Mouse (Mus musculus) liver, adult 2 months (tissue): ENCODE measurements around the gene Med27. TPM values are rescaled to one million over a fixed set of nuclear protein-coding genes. Genes with fewer than 3 reads are reported as not detected.

Experiments
- DNase-seq: peaks from one replicate; pipeline ENCODE4 v3.0.0-alpha.2; 2011; ENCODE audit warnings: low read depth, low spot score; ENCODE audit errors: extremely low read depth
- H3K27ac ChIP-seq: fragments of 200-500 bp; replicated peaks from 2 replicates; pipeline ENCODE4 v1.5.1; 2012; ENCODE audit warnings: low read depth, mild to moderate bottlenecking, control low read depth, inconsistent platforms, low read length; ENCODE audit not compliant: insufficient read depth
- H3K27me3 ChIP-seq: fragments of 200-500 bp; 2 replicates; pipeline ENCODE4 v1.6.1; 2012; ENCODE audit warnings: mild to moderate bottlenecking, moderate library complexity, low read length, inconsistent platforms; ENCODE audit not compliant: control insufficient read depth, insufficient read depth
- H3K36me3 ChIP-seq: fragments of 200-500 bp; 2 replicates; pipeline ENCODE4 v1.6.1; 2012; ENCODE audit warnings: low read length, inconsistent platforms; ENCODE audit not compliant: control insufficient read depth, insufficient read depth
- H3K4me1 ChIP-seq: fragments of 200-500 bp; 2 replicates; pipeline ENCODE4 v1.6.1; 2011; ENCODE audit warnings: low read length; ENCODE audit not compliant: control insufficient read depth, insufficient read depth
- H3K4me3 ChIP-seq: fragments of 200-500 bp; 2 replicates; pipeline ENCODE4 v1.5.1; 2011; ENCODE audit warnings: low read depth, mild to moderate bottlenecking, control low read depth, low read length, moderate library complexity; ENCODE audit not compliant: insufficient read depth
- H3K79me2 ChIP-seq: fragments of 200-500 bp; 2 replicates; pipeline ENCODE4 v1.6.1; 2012; ENCODE audit warnings: inconsistent platforms, mild to moderate bottlenecking, low read length, moderate library complexity; ENCODE audit not compliant: control insufficient read depth, insufficient read depth
- H3K9ac ChIP-seq: fragments of 200-500 bp; 2 replicates; pipeline ENCODE4 v1.6.1; 2012; ENCODE audit warnings: low read depth, mild to moderate bottlenecking, control low read depth, inconsistent platforms, low read length
- CTCF ChIP-seq: fragments of 200-500 bp; IDR thresholded peaks from 2 replicates; pipeline ENCODE4 v1.5.1; 2011; ENCODE audit warnings: low read depth, low read length, control low read depth
- POLR2A ChIP-seq: fragments of 200-500 bp; IDR thresholded peaks from 2 replicates; pipeline ENCODE4 v1.6.1; 2011; ENCODE audit warnings: low read length, control low read depth; ENCODE audit not compliant: insufficient read depth; ENCODE audit errors: extremely low read depth
- WGBS: fragments of 180-500 bp; shearing (Covaris S2); methylation state at CpG from one replicate; pipeline ENCODE4 v1.1.7; 2018; 5-methylcytosine and 5-hydroxymethylcytosine counted together
- polyA plus RNA-seq: library from polyadenylated mRNA; depleted of rRNA; stranded (reverse); fragments of >200 nt; gene quantifications from 2 replicates; pipeline ENCODE4 v1.2.3, GENCODE M21; 2012; rRNA removed
- total RNA-seq: library from RNA; depleted of rRNA; stranded (reverse); fragments of >200 nt; gene quantifications from 2 replicates; pipeline ENCODE4 v1.2.3, GENCODE M21; 2014; rRNA removed

Gene Med27
- 5.7 and 5.9 TPM in 2 replicates for total RNA-seq
- polyA plus RNA-seq, result 13.2 and 13.5 TPM in 2 replicates

DNA sequence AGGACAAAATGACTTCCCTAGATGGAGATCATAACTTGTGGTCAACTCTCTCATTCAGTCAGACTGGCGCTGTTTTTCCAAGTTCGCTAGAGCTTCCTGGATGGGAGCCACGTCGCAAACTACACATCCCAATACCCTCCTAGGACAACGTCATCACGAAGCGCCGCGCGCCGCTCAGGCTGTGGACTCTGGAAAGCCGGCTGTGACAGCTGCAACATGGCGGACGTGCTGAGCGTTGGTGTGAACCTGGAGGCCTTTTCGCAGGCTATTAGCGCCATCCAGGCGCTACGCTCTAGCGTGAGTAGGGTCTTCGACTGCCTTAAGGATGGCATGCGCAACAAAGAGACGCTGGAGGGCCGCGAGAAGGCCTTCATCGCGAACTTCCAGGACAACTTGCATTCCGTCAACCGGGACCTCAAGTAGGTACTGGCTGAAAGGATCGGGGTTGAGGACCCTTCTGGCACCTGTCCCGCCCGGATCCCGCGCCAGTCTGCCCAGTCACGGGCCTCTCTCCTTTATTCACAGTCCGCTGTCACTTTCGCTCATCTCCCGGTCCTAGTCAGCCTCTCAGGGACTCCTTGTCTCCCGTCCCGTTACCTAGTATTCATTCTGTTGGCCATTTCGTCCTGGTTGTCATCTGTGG, at the start of gene Med27:
Gene Med27, plus strand, starts transcription at position 191 of the 643 bp plus-strand sequence.
- TF ChIP-seq POLR2A (no peak; the same call in 1 of the 2 replicates), CTCF (no peak)
- WGBS, result 0% methylated on average over 41 of the region's 41 CpGs
- Histone ChIP-seq H3K36me3 (peaks cover 4% of the 10 kb centered on the region; the same call in 1 of the 2 replicates), H3K79me2 (peaks cover 16% of the 10 kb centered on the region; the same call in 1 of the 2 replicates), H3K27me3 (no peaks in the 10 kb centered on the region), H3K9ac (peak within 1 kb of the TSS; percentile 71), H3K4me3 (peak within 1 kb of the TSS; percentile 72), H3K4me1 (peaks cover 6% of the 10 kb centered on the region), H3K27ac (no peak within 1 kb of the TSS; the same call in 1 of the 2 replicates)
- peak; percentile 93 for DNase-seq

- TF ChIP-seq POLR2A (no peak), CTCF (no peak)
- no peaks in the 10 kb centered on the region for H3K27me3 ChIP-seq
- WGBS, result 39% methylated on average over 7 of the region's 7 CpGs
- DNase-seq, result no peak
- no peak overlapping the region for H3K9ac ChIP-seq
- no peaks in the 10 kb centered on the region for H3K79me2 ChIP-seq
- H3K36me3 ChIP-seq, result no peaks in the 10 kb centered on the region
- H3K4me3 ChIP-seq, result no peak overlapping the region
- H3K27ac ChIP-seq, result no peak overlapping the region
- H3K4me1 ChIP-seq, result no peaks in the 10 kb centered on the region
These were observed 36.7 kb upstream of the Med27 start for GRCm38 (mm10) chr2:29309966-29310365.

DNA sequence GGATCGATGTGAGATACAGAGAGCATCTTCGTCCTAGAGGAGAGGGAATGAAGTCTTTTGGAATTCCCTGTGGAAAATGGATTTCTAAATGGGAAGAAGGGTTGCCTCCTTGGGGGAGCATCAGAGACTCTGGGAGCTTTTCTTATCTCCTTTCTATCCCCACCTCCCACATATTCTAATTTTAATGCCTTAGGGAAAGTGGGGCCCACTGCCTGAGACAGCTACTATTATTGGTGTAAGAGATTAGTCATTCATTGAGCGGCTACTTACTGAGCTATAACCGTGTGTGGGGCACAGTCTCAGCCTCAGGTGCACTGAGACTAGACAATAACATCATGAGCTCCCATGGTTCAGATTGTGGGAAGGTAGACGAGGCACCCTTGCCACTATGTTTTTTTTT, 34.6 kb upstream of the Med27 start:
- H3K27ac ChIP-seq, result no peak overlapping the region
- no peak overlapping the region for H3K9ac ChIP-seq
- DNase-seq, result no peak
- no peaks in the 10 kb centered on the region for H3K79me2 ChIP-seq
- no peak overlapping the region for H3K4me3 ChIP-seq
- 84% methylated on average over 5 of the region's 5 CpGs for WGBS
- no peaks in the 10 kb centered on the region for H3K4me1 ChIP-seq
- TF ChIP-seq CTCF (no peak), POLR2A (no peak)
- no peaks in the 10 kb centered on the region for H3K36me3 ChIP-seq
- no peaks in the 10 kb centered on the region for H3K27me3 ChIP-seq

GRCm38 (mm10) chr2:29317906-29318470, 28.6 kb upstream of the Med27 start:
- TF ChIP-seq CTCF, result no peak
- TF ChIP-seq POLR2A, result no peak
- Histone ChIP-seq H3K4me3 (no peak overlapping the region), H3K36me3 (no peaks in the 10 kb centered on the region), H3K4me1 (no peaks in the 10 kb centered on the region), H3K27me3 (no peaks in the 10 kb centered on the region), H3K9ac (no peak overlapping the region), H3K27ac (no peak overlapping the region), H3K79me2 (no peaks in the 10 kb centered on the region)
- 73% methylated on average over 4 of the region's 4 CpGs for WGBS
- no peak for DNase-seq

DNA sequence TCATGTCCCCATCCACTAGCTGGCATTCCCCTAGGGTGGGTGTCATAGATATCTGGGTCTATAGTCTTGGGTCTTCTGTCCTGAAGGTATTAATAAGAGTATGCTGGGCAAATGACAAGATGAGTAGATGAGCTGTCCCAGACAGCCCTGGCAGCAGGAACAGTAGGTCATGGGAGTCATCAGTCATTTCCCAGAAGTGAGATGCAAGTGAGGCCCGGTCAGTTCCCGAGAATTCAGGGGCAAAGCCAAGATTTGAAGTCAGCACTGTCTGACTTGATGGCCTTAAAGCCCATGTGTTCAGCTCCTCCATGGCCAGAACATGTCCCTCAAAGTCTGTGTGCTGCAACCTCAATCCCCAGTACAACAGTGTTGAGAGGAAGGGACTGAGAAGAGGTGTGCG, 28.0 kb upstream of the Med27 start:
- H3K27me3 ChIP-seq, result no peaks in the 10 kb centered on the region
- no peaks in the 10 kb centered on the region for H3K4me1 ChIP-seq
- H3K4me3 ChIP-seq, result no peak overlapping the region
- H3K79me2 ChIP-seq, result no peaks in the 10 kb centered on the region
- H3K36me3 ChIP-seq, result no peaks in the 10 kb centered on the region
- 78% methylated on average over 3 of the region's 3 CpGs for WGBS
- H3K9ac ChIP-seq, result no peak overlapping the region
- TF ChIP-seq CTCF, result no peak
- TF ChIP-seq POLR2A, result no peak
- no peak overlapping the region for H3K27ac ChIP-seq
- no peak for DNase-seq

DNA sequence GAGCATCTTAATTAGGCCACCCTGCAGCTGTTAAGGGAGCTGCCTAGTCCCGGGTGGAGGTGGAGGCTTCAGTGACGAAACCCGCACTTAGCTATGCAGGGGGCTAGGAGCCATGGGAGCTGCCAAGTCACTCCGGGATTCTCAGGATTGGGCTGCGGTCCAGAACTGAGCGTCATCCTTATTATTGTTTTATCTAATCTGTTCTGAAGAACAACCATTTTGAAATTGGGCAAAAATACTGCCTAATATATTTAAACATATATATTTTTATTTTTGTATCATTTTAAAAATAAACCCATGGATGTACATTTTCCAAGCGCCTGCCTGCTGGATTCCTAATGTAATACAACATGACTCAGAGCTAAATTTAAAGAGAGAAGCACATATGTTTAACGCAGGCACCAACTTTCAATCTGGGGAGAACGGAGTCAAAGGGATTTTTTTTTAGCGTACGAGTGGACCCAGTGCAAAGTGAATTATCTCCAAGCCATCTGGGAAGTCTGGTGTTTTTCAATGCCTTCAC, 26.3 kb upstream of the Med27 start:
- H3K27ac ChIP-seq, result no peak overlapping the region
- no peaks in the 10 kb centered on the region for H3K79me2 ChIP-seq
- H3K9ac ChIP-seq, result no peak overlapping the region
- H3K4me1 ChIP-seq, result no peaks in the 10 kb centered on the region
- no peak for DNase-seq
- no peaks in the 10 kb centered on the region for H3K36me3 ChIP-seq
- H3K27me3 ChIP-seq, result no peaks in the 10 kb centered on the region; the same call in 1 of the 2 replicates
- TF ChIP-seq CTCF, result no peak
- TF ChIP-seq POLR2A, result no peak
- WGBS, result 76% methylated on average over 11 of the region's 11 CpGs
- H3K4me3 ChIP-seq, result no peak overlapping the region
